Mouse (Mus musculus) MEL (cell line): ENCODE data around the gene Gpr156. TPM values are rescaled to one million over a fixed set of nuclear protein-coding genes. Genes with fewer than 3 reads are reported as not detected.
A peak's percentile ranks its signal among the peaks of the same experiment; 100 is the strongest.
"Not testable (repeated sequence)": the region's sequence is repeated elsewhere in the genome, so short reads cannot be mapped to it uniquely, and the experiment has no call there.

Experiments used
- DNase-seq: peaks from one replicate; pipeline ENCODE4 v3.0.0; 2011; ENCODE audit warnings: low read depth, low spot score
- H3K27ac ChIP-seq: 2 replicates; pipeline ENCODE4 v1.5.1; 2012; ENCODE audit warnings: low read depth, mild to moderate bottlenecking, control low read depth, low read length, moderate library complexity; ENCODE audit not compliant: control insufficient read depth
- H3K27me3 ChIP-seq, 2 experiments: fragments of 150-350 bp in 1 of 2; sonication (generic) in 1 of 2; 2 replicates each; pipeline ENCODE4 v1.6.1; 2012; ENCODE audit warnings: low read length in 2 of 2, mild to moderate bottlenecking in 2 of 2, improper control_type of control experiment in 1 of 2, moderate library complexity in 1 of 2; ENCODE audit not compliant: insufficient read depth in 2 of 2, control insufficient read depth in 1 of 2
- H3K36me3 ChIP-seq, 2 experiments: 2 replicates each; pipeline ENCODE4 v1.6.1; 2012 to 2014; ENCODE audit warnings: low read length in 2 of 2, improper control_type of control experiment in 1 of 2, inconsistent platforms in 1 of 2, mild to moderate bottlenecking in 1 of 2; ENCODE audit not compliant: insufficient read depth in 2 of 2, control insufficient read depth in 1 of 2
- H3K4me1 ChIP-seq, 2 experiments: fragments of 150-350 bp in 1 of 2; sonication (generic) in 1 of 2; 2 replicates each; pipeline ENCODE4 v1.6.1; 2012; ENCODE audit warnings: low read length in 2 of 2, improper control_type of control experiment in 1 of 2, mild to moderate bottlenecking in 1 of 2; ENCODE audit not compliant: insufficient read depth in 2 of 2, control insufficient read depth in 1 of 2
- H3K4me3 ChIP-seq, 2 experiments: fragments of 150-350 bp in 1 of 2; sonication (generic) in 1 of 2; 2 replicates each; pipeline ENCODE4 v1.5.1; 2012; ENCODE audit warnings: low read depth in 2 of 2, low read length in 2 of 2, mild to moderate bottlenecking in 2 of 2, moderate library complexity in 2 of 2, control low read depth in 1 of 2, improper control_type of control experiment in 1 of 2; ENCODE audit not compliant: control insufficient read depth in 1 of 2, insufficient read depth in 1 of 2
- H3K79me2 ChIP-seq: 2 replicates; pipeline ENCODE4 v1.6.1; 2012; ENCODE audit warnings: mild to moderate bottlenecking, low read length, moderate library complexity; ENCODE audit not compliant: control insufficient read depth, poor library complexity, insufficient read depth
- H3K9ac ChIP-seq: 2 replicates; pipeline ENCODE4 v1.6.1; 2012; ENCODE audit warnings: low read depth, mild to moderate bottlenecking, control low read depth, low read length, moderate library complexity; ENCODE audit not compliant: control insufficient read depth, poor library complexity, severe bottlenecking
- H3K9me3 ChIP-seq: fragments of 150-350 bp; sonication (generic); replicated peaks from 2 replicates; pipeline ENCODE4 v1.6.1; 2012; ENCODE audit warnings: mild to moderate bottlenecking, low read length, improper control_type of control experiment, moderate library complexity; ENCODE audit not compliant: insufficient read depth
- BHLHE40 ChIP-seq: IDR thresholded peaks from 2 replicates; pipeline ENCODE4 v1.6.1; 2012; ENCODE audit warnings: low read depth, mild to moderate bottlenecking, inconsistent platforms, low read length, improper control_type of control experiment, borderline replicate concordance
- CHD2 ChIP-seq: IDR thresholded peaks from 2 replicates; pipeline ENCODE4 v1.6.1; 2011; ENCODE audit warnings: low read length, improper control_type of control experiment
- CTCF ChIP-seq, 3 experiments: IDR thresholded peaks in 2 of 3; conservative IDR thresholded peaks in 1 of 3; 2 replicates each; pipeline ENCODE4 v1.5.1; 2011 to 2012; ENCODE audit warnings: low read length in 3 of 3, low read depth in 2 of 3, mild to moderate bottlenecking in 2 of 3, improper control_type of control experiment in 1 of 3, inconsistent platforms in 1 of 3, mixed read lengths in 1 of 3, moderate library complexity in 1 of 3; ENCODE audit not compliant: control insufficient read depth in 1 of 3, insufficient read depth in 1 of 3, poor library complexity in 1 of 3, severe bottlenecking in 1 of 3
- ELF1 ChIP-seq: IDR thresholded peaks from 2 replicates; pipeline ENCODE4 v1.6.1; 2014; ENCODE audit warnings: low read depth, mild to moderate bottlenecking, inconsistent platforms, low read length, improper control_type of control experiment, moderate library complexity
- EP300 ChIP-seq, 2 experiments: IDR thresholded peaks; 2 replicates each; pipeline ENCODE4 v1.6.1; 2011; ENCODE audit warnings: improper control_type of control experiment in 2 of 2, low read length in 2 of 2, low read depth in 1 of 2, mild to moderate bottlenecking in 1 of 2
- ETS1 ChIP-seq: IDR thresholded peaks from 2 replicates; pipeline ENCODE4 v1.6.1; 2012; ENCODE audit warnings: low read depth, mild to moderate bottlenecking, inconsistent platforms, low read length, improper control_type of control experiment, moderate library complexity
- GABPA ChIP-seq: IDR thresholded peaks from 2 replicates; pipeline ENCODE4 v1.6.1; 2012; ENCODE audit warnings: low read depth, mild to moderate bottlenecking, inconsistent platforms, low read length, improper control_type of control experiment, moderate library complexity
- GATA1 ChIP-seq: IDR thresholded peaks from 2 replicates; pipeline ENCODE4 v1.6.1; 2011; ENCODE audit warnings: low read depth, low read length, improper control_type of control experiment
- HCFC1 ChIP-seq: IDR thresholded peaks from 2 replicates; pipeline ENCODE4 v1.6.1; 2012; ENCODE audit warnings: low read depth, mild to moderate bottlenecking, inconsistent platforms, low read length, improper control_type of control experiment, moderate library complexity
- JUND ChIP-seq: IDR thresholded peaks from 2 replicates; pipeline ENCODE4 v1.6.1; 2011; ENCODE audit warnings: low read depth, mild to moderate bottlenecking, improper control_type of control experiment, low read length
- KAT2A ChIP-seq: conservative IDR thresholded peaks from 2 replicates; pipeline ENCODE4 v1.6.1; 2012; ENCODE audit warnings: low read depth, low read length, improper control_type of control experiment, inconsistent platforms
- MAZ ChIP-seq: IDR thresholded peaks from 2 replicates; pipeline ENCODE4 v1.6.1; 2012; ENCODE audit warnings: low read depth, mild to moderate bottlenecking, inconsistent platforms, low read length, improper control_type of control experiment
- MEF2A ChIP-seq: IDR thresholded peaks from 2 replicates; pipeline ENCODE4 v1.6.1; 2014; ENCODE audit warnings: low read depth, mild to moderate bottlenecking, inconsistent platforms, low read length, improper control_type of control experiment; ENCODE audit not compliant: poor library complexity, insufficient replicate concordance, severe bottlenecking; ENCODE audit errors: extremely low read depth
- MXI1 ChIP-seq: IDR thresholded peaks from 2 replicates; pipeline ENCODE4 v1.6.1; 2011; ENCODE audit warnings: mild to moderate bottlenecking, low read depth, low read length, improper control_type of control experiment
- POLR2AphosphoS2 ChIP-seq: IDR thresholded peaks from 2 replicates; pipeline ENCODE4 v1.6.1; 2011; ENCODE audit warnings: low read length, improper control_type of control experiment
- SIN3A ChIP-seq: IDR thresholded peaks from 2 replicates; pipeline ENCODE4 v1.6.1; 2012; ENCODE audit warnings: low read length, improper control_type of control experiment, inconsistent platforms
- SMC3 ChIP-seq: IDR thresholded peaks from 2 replicates; pipeline ENCODE4 v1.6.1; 2011; ENCODE audit warnings: low read depth, low read length, improper control_type of control experiment
- TAL1 ChIP-seq: IDR thresholded peaks from 2 replicates; pipeline ENCODE4 v1.6.1; 2012; ENCODE audit warnings: mild to moderate bottlenecking, inconsistent platforms, low read length, moderate library complexity, mixed read lengths
- USF1 ChIP-seq: IDR thresholded peaks from 2 replicates; pipeline ENCODE4 v1.6.1; 2014; ENCODE audit warnings: low read depth, mild to moderate bottlenecking, inconsistent platforms, low read length, improper control_type of control experiment, moderate library complexity
- USF2 ChIP-seq, 2 experiments: IDR thresholded peaks; 2 replicates each; pipeline ENCODE4 v1.6.1; 2011 to 2012; ENCODE audit warnings: improper control_type of control experiment in 2 of 2, low read length in 2 of 2, borderline replicate concordance in 1 of 2, inconsistent platforms in 1 of 2, low read depth in 1 of 2, mild to moderate bottlenecking in 1 of 2; ENCODE audit not compliant: insufficient read depth in 1 of 2
- ZKSCAN1 ChIP-seq: IDR thresholded peaks from 2 replicates; pipeline ENCODE4 v1.6.1; 2012; ENCODE audit warnings: low read depth, mild to moderate bottlenecking, inconsistent platforms, low read length, improper control_type of control experiment, moderate library complexity
- ZNF384 ChIP-seq: IDR thresholded peaks from 2 replicates; pipeline ENCODE4 v1.6.1; 2012; ENCODE audit warnings: low read depth, mild to moderate bottlenecking, inconsistent platforms, low read length, improper control_type of control experiment
- polyA plus RNA-seq, 2 experiments: library from polyadenylated mRNA; stranded (reverse) in 1 of 2; unstranded in 1 of 2; fragments of >175 nt in 1 of 2; fragments of >200 nt in 1 of 2; gene quantifications; 2 replicates each; pipeline versions ENCODE4 v1.2.1 to v1.2.4; 2012; ENCODE audit warnings: low replicate concordance in 2 of 2, low read depth in 1 of 2; ENCODE audit not compliant: insufficient read length in 2 of 2, insufficient read depth in 1 of 2, missing spikeins in 1 of 2
- total RNA-seq: library from RNA; depleted of rRNA; stranded (reverse); fragments of 300-350 nt; gene quantifications from 2 replicates; pipeline ENCODE4 v1.2.3, GENCODE M21; 2012

Gene Gpr156
- total and polyA plus RNA-seq, 3 experiments: not detected

- Histone ChIP-seq H3K4me3 (no peak overlapping the region), H3K9ac (no peak overlapping the region), H3K27me3 (peaks cover 0 to 4% of the 10 kb centered on the region in 2 experiments; a peak in 2 of 4 replicates), H3K79me2 (no peaks in the 10 kb centered on the region), H3K4me1 (no peaks in the 10 kb centered on the region), H3K36me3 (no peaks in the 10 kb centered on the region), H3K27ac (no peak overlapping the region), H3K9me3 (no peaks in the 10 kb centered on the region)
- TF ChIP-seq GABPA (no peak), CHD2 (no peak), ZNF384 (peak; percentile 57; the same call in 1 of the 2 replicates), JUND (no peak), MEF2A (no peak), USF1 (no peak), HCFC1 (no peak), KAT2A (no peak)
- TF ChIP-seq, all 39 proteins: peak for 1
- DNase-seq: peak; percentile 27
These were observed 56.1 kb downstream of the Gpr156 start for GRCm38 (mm10) chr16:37972357-37972756.

- H3K27ac ChIP-seq, H3K4me3 ChIP-seq, DNase-seq, H3K9me3 ChIP-seq, H3K9ac ChIP-seq, H3K27me3 ChIP-seq, H3K79me2 ChIP-seq, H3K4me1 ChIP-seq, H3K36me3 ChIP-seq: not testable (repeated sequence)
These were observed 56.9 kb downstream of the Gpr156 start for GRCm38 (mm10) chr16:37973239-37973638.

- no peak for DNase-seq
- Histone ChIP-seq H3K4me1 (no peaks in the 10 kb centered on the region), H3K4me3 (no peak overlapping the region), H3K9ac (no peak overlapping the region), H3K36me3 (no peaks in the 10 kb centered on the region)
- TF ChIP-seq TAL1: no peak
- no peak for TF ChIP-seq USF2 (IDR thresholded peaks at IDR 0.05; ENCODE audit: borderline replicate concordance in 1 of 2, insufficient read depth in 1 of 2, low read depth in 1 of 2, low read length in 2 of 2)
- no peak for TF ChIP-seq HCFC1
- no peak for TF ChIP-seq SIN3A
- no peak for TF ChIP-seq SMC3
- TF ChIP-seq CHD2: no peak
- no peak for TF ChIP-seq ZKSCAN1
- no peak for TF ChIP-seq EP300 (IDR thresholded peaks at IDR 0.05; ENCODE audit: low read depth in 1 of 2, low read length in 2 of 2)
- no peak for TF ChIP-seq GATA1
- no peak for TF ChIP-seq ETS1
- no peak for TF ChIP-seq CTCF (IDR thresholded peaks at IDR 0.05 in 2 of 3, conservative IDR thresholded peaks at IDR 0.05 in 1 of 3; ENCODE audit: control insufficient read depth in 1 of 3, insufficient read depth in 1 of 3, low read depth in 2 of 3, low read length in 3 of 3, poor library complexity in 1 of 3, severe bottlenecking in 1 of 3)
- no peak for TF ChIP-seq MAZ
- no peak for TF ChIP-seq ELF1
- no peak for TF ChIP-seq MXI1
- no peak for TF ChIP-seq ZNF384
- TF ChIP-seq JUND: no peak
- TF ChIP-seq BHLHE40: no peak
- no peak for TF ChIP-seq POLR2AphosphoS2
- TF ChIP-seq, all 39 proteins: peak for 0
- Histone ChIP-seq H3K9me3 (no peaks in the 10 kb centered on the region), H3K27me3 (peaks cover 0 to 4% of the 10 kb centered on the region in 2 experiments; a peak in 2 of 4 replicates), H3K27ac (no peak overlapping the region), H3K79me2 (no peaks in the 10 kb centered on the region)
These were observed 57.7 kb downstream of the Gpr156 start for GRCm38 (mm10) chr16:37973855-37974519.
